Mouse (Mus musculus) heart, embryonic 14.5 days (tissue): ENCODE data around the gene Maml3. TPM values are rescaled to one million over a fixed set of nuclear protein-coding genes. Genes with fewer than 3 reads are reported as not detected.

ENCODE experiments used
- ATAC-seq: fragments of 200-750 bp; cut with Nextera tagmentation; 2 replicates; pipeline ENCODE4 v1.8.0; 2017; ENCODE audit warnings: low read depth, moderate TSS enrichment; ENCODE audit not compliant: insufficient number of reproducible peaks, insufficient read depth, low FRiP score
- H3K27ac ChIP-seq, 2 experiments: fragments of 200-500 bp in 1 of 2; fragments of 300-500 bp in 1 of 2; sonication (generic) in 1 of 2; replicated peaks in 1 of 2; 2 replicates each; pipeline ENCODE4 v1.5.1; 2012 to 2014; ENCODE audit warnings: low read depth in 2 of 2, low read length in 2 of 2, control low read depth in 1 of 2, mild to moderate bottlenecking in 1 of 2, mixed read lengths in 1 of 2; ENCODE audit not compliant: control insufficient read depth in 1 of 2, insufficient read depth in 1 of 2
- H3K27me3 ChIP-seq: fragments of 300-500 bp; sonication (generic); 2 replicates; pipeline ENCODE4 v1.6.1; 2014; ENCODE audit warnings: mild to moderate bottlenecking, low read length, control low read depth; ENCODE audit not compliant: control insufficient read depth, insufficient read depth
- H3K36me3 ChIP-seq: fragments of 300-500 bp; sonication (generic); 2 replicates; pipeline ENCODE4 v1.6.1; 2014; ENCODE audit warnings: mild to moderate bottlenecking, control low read depth, low read length, mixed read lengths; ENCODE audit not compliant: control insufficient read depth, insufficient read depth
- H3K4me1 ChIP-seq, 2 experiments: fragments of 200-500 bp in 1 of 2; fragments of 300-500 bp in 1 of 2; sonication (generic) in 1 of 2; 2 replicates each; pipeline ENCODE4 v1.6.1; 2012 to 2014; ENCODE audit warnings: low read length in 2 of 2, control low read depth in 1 of 2, mixed read lengths in 1 of 2; ENCODE audit not compliant: control insufficient read depth in 2 of 2, insufficient read depth in 2 of 2
- H3K4me2 ChIP-seq: fragments of 300-500 bp; sonication (generic); 2 replicates; pipeline ENCODE4 v1.6.1; 2014; ENCODE audit warnings: mild to moderate bottlenecking, low read length
- H3K4me3 ChIP-seq, 2 experiments: fragments of 200-500 bp in 1 of 2; fragments of 300-500 bp in 1 of 2; sonication (generic) in 1 of 2; 2 replicates each; pipeline ENCODE4 v1.5.1; 2012 to 2014; ENCODE audit warnings: low read length in 2 of 2, mild to moderate bottlenecking in 2 of 2, control low read depth in 1 of 2, low read depth in 1 of 2, moderate library complexity in 1 of 2; ENCODE audit not compliant: control insufficient read depth in 1 of 2, insufficient read depth in 1 of 2
- H3K9ac ChIP-seq: fragments of 300-500 bp; sonication (generic); 2 replicates; pipeline ENCODE4 v1.6.1; 2014; ENCODE audit warnings: mild to moderate bottlenecking, low read length
- H3K9me3 ChIP-seq: fragments of 300-500 bp; sonication (generic); 2 replicates; pipeline ENCODE4 v1.6.1; 2016; ENCODE audit warnings: low read length, control low read depth; ENCODE audit not compliant: control insufficient read depth
- WGBS: fragments of 180-500 bp; shearing (Covaris S2); extraction: QIAGEN DNeasy Blood & Tissue Kit; methylation state at CpG from one replicate; pipeline ENCODE4 v1.1.7; 2014; 5-methylcytosine and 5-hydroxymethylcytosine counted together
- polyA plus RNA-seq: library from polyadenylated mRNA; unstranded; fragments of >200 nt; fragmentation: Nextera tagmentation; extraction: Ambion mirVana; gene quantifications from 2 replicates; pipeline ENCODE4 v1.2.1, GENCODE M21; 2014

Gene Maml3
- polyA plus RNA-seq, 1 experiment from 2014 or later: 2.9 TPM

DNA sequence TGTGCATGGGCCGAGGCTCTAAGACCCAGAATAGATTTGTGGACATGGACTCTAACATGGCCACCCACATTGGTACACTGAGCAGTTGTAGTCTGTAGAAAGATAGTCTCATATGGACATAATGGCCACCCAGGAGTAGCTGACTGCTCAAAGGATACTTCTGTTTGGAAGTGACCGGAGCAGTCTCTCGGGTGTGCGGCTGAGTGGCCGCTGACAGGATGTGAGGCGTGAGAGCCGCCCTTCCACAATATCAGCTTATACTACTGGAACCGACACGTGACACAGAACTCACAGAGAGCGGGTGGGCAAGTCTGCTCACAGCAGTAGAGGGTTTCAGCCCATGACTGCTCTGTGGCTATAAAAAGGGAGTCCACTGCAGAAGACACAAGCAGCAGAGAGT lies 283.3 kb downstream of the Maml3 start:
- H3K4me1 ChIP-seq: peaks cover 6 to 12% of the 10 kb centered on the region in 2 experiments
- peak overlapping the region; percentile 31 to 32; a peak in 3 of 4 replicates for H3K27ac ChIP-seq
- no peaks in the 10 kb centered on the region for H3K9me3 ChIP-seq
- peak; percentile 73; the same call in 1 of the 2 replicates for ATAC-seq
- H3K9ac ChIP-seq: no peak overlapping the region
- H3K4me3 ChIP-seq: no peak overlapping the region
- no peaks in the 10 kb centered on the region for H3K36me3 ChIP-seq
- H3K4me2 ChIP-seq: peak overlapping the region; percentile 31
- 14% methylated on average over 10 of the region's 10 CpGs for WGBS
- no peaks in the 10 kb centered on the region for H3K27me3 ChIP-seq

DNA sequence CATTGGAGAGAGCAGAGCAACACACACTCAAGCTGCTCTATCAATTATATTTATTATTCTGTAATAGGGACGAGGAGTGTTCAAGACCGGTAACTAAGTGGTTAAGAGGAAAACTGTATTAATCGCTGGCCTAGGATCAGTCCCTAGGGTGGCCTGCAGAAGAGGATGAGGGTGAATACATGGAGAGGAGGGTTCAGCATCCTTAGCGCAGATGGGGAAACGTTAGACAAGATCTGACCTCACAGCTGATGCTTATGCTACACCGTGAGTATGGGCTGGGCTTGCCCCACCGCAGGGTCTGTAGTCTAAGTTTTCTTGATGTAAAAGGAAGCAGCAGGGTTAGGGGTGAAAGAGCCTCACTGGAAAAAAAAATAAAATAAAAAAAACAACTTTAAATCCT lies 285.8 kb downstream of the Maml3 start:
- WGBS: 80% methylated on average over 7 of the region's 7 CpGs
- H3K9me3 ChIP-seq: no peaks in the 10 kb centered on the region
- ATAC-seq: no peak
- no peak overlapping the region for H3K27ac ChIP-seq
- H3K4me2 ChIP-seq: no peak overlapping the region
- H3K4me1 ChIP-seq: peaks cover 6 to 12% of the 10 kb centered on the region in 2 experiments
- H3K27me3 ChIP-seq: no peaks in the 10 kb centered on the region
- H3K36me3 ChIP-seq: no peaks in the 10 kb centered on the region
- no peak overlapping the region for H3K9ac ChIP-seq
- no peak overlapping the region for H3K4me3 ChIP-seq

DNA sequence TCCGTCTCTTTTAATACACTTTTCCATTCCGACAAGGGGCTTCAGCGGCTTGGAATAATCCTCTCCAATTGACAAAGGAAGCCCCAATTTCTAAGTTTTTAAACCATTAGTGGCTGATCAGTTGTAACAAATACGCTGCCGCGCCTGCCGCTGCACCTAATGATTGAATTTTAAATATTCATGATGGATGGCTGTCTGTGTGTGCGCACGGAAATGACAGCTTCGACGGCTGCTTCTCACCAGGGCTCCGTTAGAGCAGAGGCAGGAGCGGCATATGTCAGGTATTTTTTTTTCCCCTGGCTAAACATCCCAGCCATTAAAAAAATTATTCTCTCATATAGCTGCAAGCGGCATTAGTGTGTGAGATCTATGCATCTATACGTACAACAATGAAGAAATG lies 287.0 kb downstream of the Maml3 start:
- no peak for ATAC-seq
- Histone ChIP-seq H3K27me3 (no peaks in the 10 kb centered on the region), H3K36me3 (no peaks in the 10 kb centered on the region), H3K4me3 (no peak overlapping the region), H3K4me1 (peaks cover 6 to 12% of the 10 kb centered on the region in 2 experiments), H3K9ac (no peak overlapping the region), H3K4me2 (no peak overlapping the region), H3K27ac (no peak overlapping the region), H3K9me3 (no peaks in the 10 kb centered on the region)
- 92% methylated on average over 15 of the region's 15 CpGs for WGBS

DNA sequence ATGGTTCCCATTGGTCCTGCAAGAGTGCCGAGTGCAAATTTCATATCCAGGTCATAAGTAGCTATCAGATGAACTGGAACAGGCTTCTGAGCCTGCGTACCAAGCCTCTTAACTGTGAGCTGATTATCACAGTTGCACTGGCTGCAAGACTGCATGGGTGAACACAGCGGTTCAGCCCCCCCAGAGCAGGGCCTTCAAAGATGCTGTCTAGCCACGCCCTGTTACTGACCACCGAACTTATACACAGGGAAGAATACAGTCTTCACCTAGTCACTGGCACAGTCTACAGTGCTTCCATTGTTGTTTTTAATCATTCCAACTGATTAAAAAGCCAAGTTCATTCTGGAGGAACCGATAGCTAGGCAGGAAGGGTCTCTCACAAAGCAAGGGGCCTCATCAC lies 287.5 kb downstream of the Maml3 start:
- Histone ChIP-seq H3K4me1 (peaks cover 6 to 12% of the 10 kb centered on the region in 2 experiments), H3K27ac (no peak overlapping the region), H3K4me3 (no peak overlapping the region), H3K9ac (no peak overlapping the region), H3K4me2 (no peak overlapping the region), H3K9me3 (no peaks in the 10 kb centered on the region), H3K36me3 (no peaks in the 10 kb centered on the region), H3K27me3 (no peaks in the 10 kb centered on the region)
- 81% methylated on average over 6 of the region's 6 CpGs for WGBS
- ATAC-seq: no peak

DNA sequence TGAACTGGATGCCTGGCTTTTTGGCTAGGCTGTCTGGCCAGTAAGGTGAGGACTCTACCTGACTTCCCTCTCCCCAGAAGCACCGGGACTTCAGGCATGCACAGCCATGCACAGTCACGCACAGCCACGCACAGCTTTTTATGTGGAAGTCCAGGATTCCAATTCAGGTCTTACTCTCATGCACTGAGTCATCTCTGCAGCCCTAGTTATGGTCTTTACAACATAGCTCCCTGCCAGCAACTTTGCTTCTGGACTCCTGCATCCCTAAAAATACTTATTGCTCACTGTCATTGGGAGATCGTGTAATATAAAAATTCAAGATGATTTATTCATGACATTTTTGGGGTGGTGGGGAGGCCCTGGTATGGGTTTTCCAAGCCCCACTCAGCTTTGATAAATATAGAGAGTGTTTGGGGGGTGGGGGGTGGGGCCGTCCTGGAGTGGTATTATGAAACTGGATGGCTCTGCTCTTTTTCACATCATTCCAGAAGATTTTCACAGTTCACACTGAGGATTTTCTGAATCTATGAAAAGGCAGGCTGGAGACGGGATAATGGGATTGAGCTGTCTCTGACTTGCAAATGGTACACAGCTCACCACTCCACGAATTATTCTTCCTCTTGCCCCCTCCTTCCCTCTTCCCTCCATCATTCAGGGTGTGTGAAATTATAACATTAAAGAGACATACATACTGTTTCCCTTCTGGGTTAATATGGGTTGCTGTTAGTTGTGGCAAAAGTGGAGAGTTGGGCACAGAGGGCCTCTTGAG lies 288.2 kb downstream of the Maml3 start:
- Histone ChIP-seq H3K9me3 (no peaks in the 10 kb centered on the region), H3K27ac (no peak overlapping the region), H3K4me1 (peaks cover 6 to 7% of the 10 kb centered on the region in 2 experiments), H3K4me2 (no peak overlapping the region), H3K9ac (no peak overlapping the region), H3K4me3 (no peak overlapping the region), H3K36me3 (no peaks in the 10 kb centered on the region), H3K27me3 (no peaks in the 10 kb centered on the region)
- ATAC-seq: no peak
- 86% methylated on average over 7 of the region's 7 CpGs for WGBS

DNA sequence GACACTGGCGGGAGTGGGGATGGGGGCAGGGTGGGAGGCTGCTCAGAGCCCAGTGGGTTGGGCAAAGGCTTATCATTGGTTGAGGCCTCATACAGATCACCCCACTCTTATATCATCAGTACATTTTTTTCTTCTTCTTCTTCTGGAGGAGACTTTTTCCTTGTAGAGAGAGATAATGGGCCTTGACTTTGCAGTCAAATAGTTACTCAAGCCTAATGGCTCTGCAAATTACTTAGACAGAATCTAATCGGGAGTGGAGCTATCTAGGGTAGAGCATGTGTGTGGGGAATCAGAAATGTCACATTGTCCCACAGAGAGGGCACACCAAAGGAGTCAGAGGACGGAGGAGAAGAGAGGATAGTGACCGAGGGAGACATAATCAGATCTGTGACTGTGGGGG lies 290.8 kb downstream of the Maml3 start:
- no peak overlapping the region for H3K9ac ChIP-seq
- WGBS: 85% methylated on average over 4 of the region's 4 CpGs
- H3K4me1 ChIP-seq: no peaks in the 10 kb centered on the region
- H3K4me2 ChIP-seq: no peak overlapping the region
- no peak for ATAC-seq
- no peak overlapping the region for H3K27ac ChIP-seq
- H3K36me3 ChIP-seq: no peaks in the 10 kb centered on the region
- no peak overlapping the region for H3K4me3 ChIP-seq
- no peaks in the 10 kb centered on the region for H3K9me3 ChIP-seq
- no peaks in the 10 kb centered on the region for H3K27me3 ChIP-seq

DNA sequence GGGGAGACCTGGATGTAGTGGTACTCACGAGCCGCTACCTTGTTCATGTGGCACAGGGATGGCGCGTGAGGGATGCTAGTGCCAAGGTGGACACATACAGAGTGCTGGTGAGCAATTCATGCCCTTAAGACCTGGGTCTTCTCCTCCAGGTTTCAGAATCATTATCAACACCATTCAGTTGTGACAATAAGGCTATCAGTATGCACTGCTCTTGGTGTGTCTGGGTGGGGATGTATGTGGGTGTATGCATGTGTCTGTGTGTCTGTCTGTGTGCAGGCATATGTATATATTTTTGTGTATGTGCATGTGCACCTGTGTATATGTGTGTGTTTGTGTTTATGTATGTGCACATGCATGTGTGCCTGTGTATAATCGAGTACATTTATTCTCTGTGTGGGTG lies 291.7 kb downstream of the Maml3 start:
- ATAC-seq: no peak
- Histone ChIP-seq H3K9me3 (no peaks in the 10 kb centered on the region), H3K9ac (no peak overlapping the region), H3K27ac (no peak overlapping the region), H3K27me3 (no peaks in the 10 kb centered on the region), H3K4me1 (no peaks in the 10 kb centered on the region), H3K4me3 (no peak overlapping the region), H3K36me3 (no peaks in the 10 kb centered on the region), H3K4me2 (no peak overlapping the region)
- WGBS: 96% methylated on average over 5 of the region's 5 CpGs

DNA sequence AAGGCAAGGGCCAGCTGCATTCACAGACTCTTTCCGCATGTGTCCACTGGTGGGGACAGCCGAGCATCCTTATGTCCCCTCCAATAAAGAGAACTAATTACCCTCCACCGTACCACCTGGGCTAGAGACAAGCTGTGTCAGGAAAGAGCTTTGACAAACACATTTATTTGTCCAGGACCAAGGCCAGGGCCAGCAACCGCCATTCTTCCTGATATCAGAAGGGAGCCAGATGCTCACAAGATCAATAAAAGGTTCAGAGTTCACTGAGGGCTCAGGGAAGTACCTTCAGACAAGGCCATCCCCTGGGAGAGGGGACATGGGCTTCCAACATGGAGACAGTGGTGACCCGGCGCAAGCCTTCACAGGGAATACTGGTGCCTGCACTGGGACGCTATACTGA lies 294.1 kb downstream of the Maml3 start:
- Histone ChIP-seq H3K9me3 (no peaks in the 10 kb centered on the region), H3K4me2 (no peak overlapping the region), H3K9ac (no peak overlapping the region), H3K27me3 (no peaks in the 10 kb centered on the region), H3K4me3 (no peak overlapping the region), H3K4me1 (no peaks in the 10 kb centered on the region), H3K27ac (no peak overlapping the region), H3K36me3 (no peaks in the 10 kb centered on the region)
- ATAC-seq: no peak
- WGBS: 84% methylated on average over 7 of the region's 7 CpGs
